Mouse (Mus musculus) right cerebral cortex, postnatal 25 days (tissue): ENCODE results near the gene Prf1.

Experiments
- DNase-seq: peaks from one replicate; pipeline ENCODE4 v3.0.0; 2022

The Prf1 gene

GRCm38 (mm10) chr10:61341045-61341444 lies 43.4 kb downstream of the Prf1 start:
- no peak for DNase-seq

DNA sequence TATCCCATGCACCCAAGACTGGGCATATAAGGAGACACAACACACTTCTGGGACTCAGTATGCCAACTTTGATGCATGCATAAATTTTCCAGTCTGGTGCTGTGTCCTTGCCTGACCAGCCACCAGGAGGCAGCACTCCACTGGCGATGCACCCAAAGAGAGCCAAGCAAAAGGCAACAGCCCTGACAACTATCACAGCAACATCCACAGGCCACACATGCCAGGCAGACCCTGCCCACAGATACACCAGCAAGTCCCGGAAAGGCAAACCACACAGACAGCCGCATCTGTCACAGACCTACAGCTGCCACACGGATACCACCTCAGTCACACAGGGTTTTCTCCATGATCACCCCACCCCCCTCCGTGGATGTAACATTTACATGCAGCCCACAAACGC lies 43.9 kb downstream of the Prf1 start:
- DNase-seq = peak; percentile 74

DNA sequence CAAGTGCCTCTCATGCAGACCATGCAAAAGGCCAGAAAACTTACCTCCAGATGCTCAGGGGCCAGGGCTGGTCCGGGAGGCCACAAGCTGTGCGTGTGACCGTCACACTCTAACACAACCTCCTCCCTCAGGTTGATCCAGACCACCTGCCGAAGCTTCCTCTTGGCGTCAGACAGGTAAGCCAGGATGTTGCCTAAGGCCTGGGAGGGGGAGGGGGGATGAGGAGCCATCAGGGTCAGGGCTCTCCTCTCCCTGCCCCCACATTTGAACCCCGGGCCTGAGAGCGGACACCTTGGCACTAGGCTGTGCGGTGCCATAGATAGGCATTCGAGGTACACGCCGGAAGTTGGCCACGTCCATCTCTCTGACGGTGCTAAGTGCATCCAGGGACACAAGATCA lies 45.1 kb downstream of the Prf1 start:
- no peak for DNase-seq

- peak; percentile 41 for DNase-seq
Observed at GRCm38 (mm10) chr10:61343950-61344349, 46.3 kb downstream of the Prf1 start.

DNA sequence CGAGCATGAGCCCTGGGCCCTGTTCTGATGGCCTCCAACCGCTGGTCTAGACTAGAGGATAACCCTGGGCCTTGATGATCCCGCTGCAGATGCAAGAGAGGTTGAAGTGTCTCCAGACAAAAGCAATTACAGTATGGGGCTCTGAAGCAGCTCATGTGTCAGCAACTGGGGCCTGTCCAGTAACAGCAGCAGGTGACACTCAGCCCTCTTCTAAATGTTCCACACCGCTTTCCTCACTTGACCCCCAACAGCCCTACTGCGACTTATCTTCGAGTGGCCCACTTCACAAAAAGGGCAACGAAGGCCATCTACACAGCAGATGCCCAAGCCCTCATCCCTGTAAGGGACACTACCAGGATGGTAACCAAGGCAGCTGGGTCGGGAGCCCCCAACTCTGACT lies 47.5 kb downstream of the Prf1 start:
- DNase-seq = no peak

- no peak for DNase-seq
Observed at GRCm38 (mm10) chr10:61346374-61346773, 48.7 kb downstream of the Prf1 start.

DNA sequence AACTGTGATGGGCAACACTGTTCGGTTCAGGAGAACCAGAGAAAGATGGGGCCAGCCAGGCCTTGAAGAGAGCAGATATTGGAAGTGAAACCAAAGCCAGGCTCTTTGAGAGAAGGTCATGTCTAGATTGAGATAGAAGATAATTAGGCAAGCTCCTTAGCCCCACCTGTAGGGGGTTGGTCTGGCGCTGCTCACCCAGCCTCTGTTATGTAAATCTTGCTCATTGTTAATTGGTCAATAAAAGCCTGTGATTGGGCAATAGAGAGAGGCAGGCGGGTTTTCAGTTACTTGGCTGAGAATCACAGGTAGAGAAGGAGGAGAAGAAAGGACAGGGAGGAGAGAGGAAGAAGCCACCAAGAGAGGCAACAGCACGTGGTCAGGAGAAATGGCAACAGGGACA lies 53.6 kb downstream of the Prf1 start:
- no peak for DNase-seq
